Mouse (Mus musculus) embryonic stem cell, embryonic (primary cell): ENCODE data around the gene Cbfa2t3.

Source experiments
- CTCF ChIA-PET, 4 experiments: fragments of 300-600 bp in 2 of 4; fragments of 350-600 bp in 2 of 4; sonication (Branson Sonifier 250); formaldehyde crosslinking; loops; one replicate each; lab custom pipeline; 2022; ENCODE audit warnings: inconsistent platforms in 2 of 4; lab: Charles Lee
- POLR2A ChIA-PET, 4 experiments: fragments of 300-600 bp in 2 of 4; fragments of 350-600 bp in 2 of 4; sonication (Branson Sonifier 250); formaldehyde crosslinking; loops; one replicate each; lab custom pipeline; 2022; ENCODE audit warnings: antibody characterized with exemption in 4 of 4, inconsistent platforms in 1 of 4; lab: Charles Lee

The Cbfa2t3 gene

DNA sequence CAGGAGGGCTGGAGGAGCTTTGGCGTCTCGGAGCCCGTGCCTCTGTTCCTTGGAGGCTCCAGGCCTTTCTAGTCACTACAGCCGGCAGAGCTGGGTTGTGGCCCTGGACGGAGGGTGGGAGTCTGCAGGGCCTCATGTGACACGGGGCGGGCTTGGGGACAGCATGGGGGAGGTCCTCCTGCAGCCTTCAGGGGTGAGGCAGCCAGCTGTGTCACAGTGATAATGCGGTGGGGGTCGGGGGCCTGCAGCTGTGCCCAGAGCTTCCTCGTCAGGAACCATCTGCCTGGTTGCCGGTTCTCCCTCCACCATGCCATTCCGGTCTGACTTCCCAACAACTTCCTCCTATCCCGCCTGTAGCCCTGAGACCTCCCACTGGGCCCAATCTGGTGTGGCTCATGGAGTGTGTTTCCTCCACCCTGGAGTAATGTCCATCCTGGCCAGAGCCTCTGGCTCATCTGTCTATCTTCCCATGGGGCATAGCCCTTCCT is at the start of gene Cbfa2t3:
Gene Cbfa2t3 (minus strand): TSS at position 105 of the 488 bp plus-strand sequence.
- ChIA-PET POLR2A (interaction anchor here in 3 of 4 experiments (0.8 to 1.6 kb wide), 4 partner anchors 19 to 108 kb away, joined by 3 to 8 read pairs (median 4); no protein-coding TSS in a partner anchor), CTCF (interaction anchor here in 3 of 4 experiments (0.5 to 1.3 kb wide), 6 partner anchors 10 to 1336 kb away, joined by 3 to 4 read pairs (median 4); no protein-coding TSS in a partner anchor)

DNA sequence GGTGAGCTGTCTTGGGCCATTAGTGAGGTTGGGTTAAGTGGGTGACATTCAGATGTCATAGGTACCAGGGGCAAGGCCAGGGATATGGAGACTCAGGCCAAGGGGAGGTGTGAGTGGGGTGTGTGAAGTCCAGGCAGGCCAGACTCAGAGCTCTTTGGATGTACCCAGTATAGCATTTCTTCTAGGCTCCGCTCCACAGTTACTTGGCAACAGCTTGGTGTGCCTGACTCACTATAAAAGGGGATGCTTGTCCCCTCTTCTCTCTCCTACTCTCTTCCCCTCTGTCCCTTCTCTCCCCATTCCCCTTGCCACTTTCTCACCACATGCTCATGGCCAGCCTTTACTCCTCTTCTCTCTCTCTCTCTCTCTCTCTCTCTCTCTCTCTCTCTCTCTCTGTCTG is 48.9 kb upstream of the Cbfa2t3 start:
- CTCF ChIA-PET: interaction anchor here in 1 of 4 experiments (0.5 kb wide), 1 partner anchor 592 kb away, joined by 3 read pairs; no protein-coding TSS in a partner anchor
- POLR2A ChIA-PET: interaction anchor here in 1 of 4 experiments (1.3 kb wide), 1 partner anchor 12 kb away, joined by 3 read pairs; no protein-coding TSS in a partner anchor

DNA sequence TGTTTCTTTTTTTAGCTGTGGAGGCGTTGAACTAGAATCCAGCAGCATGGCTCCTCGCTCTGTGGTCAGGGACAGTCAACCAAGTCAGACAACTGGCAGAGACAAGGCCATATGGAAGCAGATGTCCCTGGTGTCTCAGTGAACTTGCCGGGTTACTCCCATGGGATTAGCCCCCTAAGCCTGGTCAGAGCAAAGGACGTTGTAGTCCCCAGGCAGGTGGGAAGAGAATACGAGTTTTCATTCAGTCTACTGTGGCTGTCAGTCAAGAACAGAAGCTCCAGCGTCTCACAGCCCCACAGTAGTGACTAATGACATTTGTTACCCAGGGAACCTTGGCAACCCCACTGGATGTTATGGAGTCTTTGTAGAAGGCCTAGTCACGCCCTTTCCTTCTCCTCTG is 47.5 kb upstream of the Cbfa2t3 start:
- POLR2A ChIA-PET: no interaction called here
- CTCF ChIA-PET: interaction anchor here in 1 of 4 experiments (0.9 kb wide), 1 partner anchor 188 kb away, joined by 4 read pairs; no protein-coding TSS in a partner anchor

- ChIA-PET POLR2A (no interaction called here), CTCF (interaction anchor here in 3 of 4 experiments (0.5 to 0.9 kb wide), 3 partner anchors 89 to 220 kb away, joined by 3 to 6 read pairs (median 4); no protein-coding TSS in a partner anchor)
Observed at GRCm38 (mm10) chr8:122745750-122746275, 46.9 kb upstream of the Cbfa2t3 start.

- CTCF ChIA-PET: interaction anchor here in 3 of 4 experiments (0.5 to 0.9 kb wide), 3 partner anchors 40 to 186 kb away, joined by 3 to 6 read pairs (median 4); no protein-coding TSS in a partner anchor
- POLR2A ChIA-PET: no interaction called here
Observed at GRCm38 (mm10) chr8:122745022-122745749, 46.3 kb upstream of the Cbfa2t3 start.

DNA sequence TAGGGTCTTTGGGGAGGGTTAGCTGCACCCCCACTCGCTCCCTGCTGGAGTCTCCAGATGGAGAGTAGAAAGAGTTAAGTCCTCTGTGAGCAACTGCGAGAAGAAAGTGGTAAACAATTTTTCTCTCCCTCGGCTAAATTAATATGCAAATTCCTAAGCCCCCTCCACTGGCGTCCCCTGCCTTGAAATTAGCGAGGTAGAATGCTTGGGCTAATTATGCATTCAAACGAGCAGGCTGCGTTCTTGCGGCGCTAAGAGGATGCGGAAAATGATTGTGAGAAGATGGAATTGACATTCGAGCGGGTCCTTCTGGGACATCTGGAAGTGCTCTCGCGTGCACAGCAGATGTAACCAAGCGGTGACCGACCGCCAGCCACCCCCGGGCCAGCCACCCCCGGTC is 43.6 kb upstream of the Cbfa2t3 start:
- POLR2A ChIA-PET: no interaction called here
- CTCF ChIA-PET: interaction anchor here in 1 of 4 experiments (0.6 kb wide), 1 partner anchor 1443 kb away, joined by 3 read pairs; no protein-coding TSS in a partner anchor

DNA sequence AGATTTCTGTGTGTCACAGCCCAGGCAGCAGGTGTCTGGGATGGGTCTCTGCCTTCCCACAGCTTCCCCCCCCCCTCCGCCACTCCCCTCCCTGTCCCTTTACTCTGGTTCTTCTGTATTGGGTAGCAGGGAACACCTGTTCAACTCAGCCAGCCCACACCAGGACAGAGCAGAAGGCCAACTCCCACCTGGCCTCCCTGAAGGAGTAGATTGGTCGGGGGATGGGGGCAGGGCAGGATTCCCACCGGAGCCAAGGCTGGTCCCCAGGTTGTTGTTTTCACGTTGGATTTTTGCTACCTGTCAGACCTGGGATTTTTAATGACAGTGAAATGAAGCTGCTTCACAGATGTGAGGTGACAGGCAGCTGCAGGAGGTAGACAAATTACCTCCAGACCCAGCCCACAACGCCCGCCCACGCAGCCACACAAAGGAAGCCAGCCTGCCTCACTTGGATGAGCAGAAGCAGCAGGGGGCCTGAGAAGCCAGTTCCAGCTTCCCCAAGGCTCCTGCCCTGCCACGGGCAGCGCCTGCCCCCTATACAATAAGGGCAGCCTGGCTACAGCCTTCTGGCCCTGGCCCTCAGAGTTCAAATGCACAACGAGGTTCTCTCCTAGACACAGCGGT is 40.3 kb upstream of the Cbfa2t3 start:
- POLR2A ChIA-PET: interaction anchor here in 2 of 4 experiments (0.6 to 1.3 kb wide), 3 partner anchors 10 to 194 kb away, joined by 3 to 4 read pairs (median 3); no protein-coding TSS in a partner anchor
- CTCF ChIA-PET: interaction anchor here in 1 of 4 experiments (0.6 kb wide), 1 partner anchor 42 kb away, joined by 3 read pairs; no protein-coding TSS in a partner anchor

GRCm38 (mm10) chr8:122737886-122738285 is 39.0 kb upstream of the Cbfa2t3 start:
- ChIA-PET POLR2A (interaction anchor here in 1 of 4 experiments (1.6 kb wide), 1 partner anchor 11 kb away, joined by 3 read pairs; no protein-coding TSS in a partner anchor), CTCF (no interaction called here)

- CTCF ChIA-PET: interaction anchor here in 1 of 4 experiments (0.9 kb wide), 1 partner anchor 77 kb away, joined by 3 read pairs; no protein-coding TSS in a partner anchor
- POLR2A ChIA-PET: interaction anchor here in 2 of 4 experiments (1.0 to 1.6 kb wide), 2 partner anchors 12 to 126 kb away, joined by 3 read pairs; partner anchors contain the start of gene Galns (in 1 of the 2)
Observed at GRCm38 (mm10) chr8:122737071-122737470, 38.2 kb upstream of the Cbfa2t3 start.

DNA sequence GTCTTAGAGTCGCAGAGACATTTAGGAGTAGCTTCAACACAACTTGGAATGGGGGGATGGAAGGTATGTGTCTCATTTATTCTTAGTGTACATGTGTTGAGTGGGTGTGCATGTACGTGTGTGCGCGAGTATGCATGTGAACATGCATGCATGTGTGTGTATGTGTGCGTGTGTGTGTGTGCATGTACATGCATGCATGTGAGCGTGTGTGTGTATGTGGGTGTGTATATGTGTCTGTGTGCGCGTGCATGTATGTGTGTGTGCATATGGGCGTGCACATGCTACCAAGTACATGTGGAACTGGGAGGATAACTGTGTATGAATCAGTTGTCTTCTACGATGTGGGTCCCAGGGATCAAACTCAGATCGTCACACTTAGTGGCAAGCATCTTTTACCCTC is 37.7 kb upstream of the Cbfa2t3 start:
- ChIA-PET POLR2A (interaction anchor here in 2 of 4 experiments (1.0 to 1.5 kb wide), 2 partner anchors 11 to 126 kb away, joined by 3 read pairs; partner anchors contain the start of gene Galns (in 1 of the 2)), CTCF (interaction anchor here in 1 of 4 experiments (0.9 kb wide), 1 partner anchor 77 kb away, joined by 3 read pairs; no protein-coding TSS in a partner anchor)

DNA sequence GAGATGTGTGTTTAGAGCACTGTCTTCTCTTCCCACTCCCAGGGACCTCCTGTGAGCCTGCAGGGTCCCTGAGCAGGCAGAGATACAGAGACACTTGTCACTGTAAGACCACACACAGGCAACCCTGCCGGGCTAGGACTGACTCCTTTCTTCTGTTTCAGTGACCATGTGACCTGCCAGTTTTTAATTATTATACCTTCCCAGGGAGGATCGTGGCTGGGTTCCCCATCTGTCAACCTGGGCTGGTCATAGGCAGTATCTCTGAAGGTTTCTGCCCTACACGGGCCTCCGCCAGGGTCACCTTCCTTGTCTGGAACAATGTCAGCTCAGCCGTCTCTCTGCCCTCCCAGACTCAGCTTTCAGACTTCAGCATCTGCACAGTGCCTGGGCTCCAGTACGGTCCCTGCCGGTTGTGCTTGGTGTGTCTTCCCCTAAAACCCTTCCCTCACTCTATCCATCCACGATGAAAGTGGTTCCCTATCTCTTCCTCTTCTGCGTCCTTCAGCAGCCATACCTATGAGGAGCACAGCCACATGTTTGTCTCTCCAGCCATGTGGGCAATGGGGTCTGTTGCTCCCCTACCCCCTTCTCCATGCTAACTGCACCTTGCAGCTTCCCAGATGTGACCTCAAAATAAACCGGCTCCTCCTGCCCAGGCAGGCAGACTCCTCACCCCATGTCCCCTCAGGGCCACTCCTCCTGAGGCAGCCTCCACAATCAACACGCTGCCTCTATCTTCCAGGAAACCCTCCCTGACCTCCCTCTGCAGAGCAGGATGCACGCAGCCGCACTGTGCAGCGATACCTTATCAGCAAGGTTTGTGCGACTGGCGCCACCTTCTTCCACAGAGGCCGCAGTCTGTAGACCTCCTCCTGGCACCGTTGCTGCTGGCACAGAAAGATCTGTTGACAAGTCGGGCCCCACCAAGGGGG is 36.9 kb upstream of the Cbfa2t3 start:
- ChIA-PET POLR2A (interaction anchor here in 1 of 4 experiments (1.5 kb wide), 1 partner anchor 12 kb away, joined by 3 read pairs; no protein-coding TSS in a partner anchor), CTCF (interaction anchor here in 1 of 4 experiments (0.5 kb wide), 1 partner anchor 1344 kb away, joined by 3 read pairs; no protein-coding TSS in a partner anchor)

GRCm38 (mm10) chr8:122735110-122735509 is 36.2 kb upstream of the Cbfa2t3 start:
- CTCF ChIA-PET: interaction anchor here in 1 of 4 experiments (0.5 kb wide), 1 partner anchor 1343 kb away, joined by 3 read pairs; no protein-coding TSS in a partner anchor
- POLR2A ChIA-PET: interaction anchor here in 1 of 4 experiments (1.5 kb wide), 1 partner anchor 13 kb away, joined by 3 read pairs; no protein-coding TSS in a partner anchor

DNA sequence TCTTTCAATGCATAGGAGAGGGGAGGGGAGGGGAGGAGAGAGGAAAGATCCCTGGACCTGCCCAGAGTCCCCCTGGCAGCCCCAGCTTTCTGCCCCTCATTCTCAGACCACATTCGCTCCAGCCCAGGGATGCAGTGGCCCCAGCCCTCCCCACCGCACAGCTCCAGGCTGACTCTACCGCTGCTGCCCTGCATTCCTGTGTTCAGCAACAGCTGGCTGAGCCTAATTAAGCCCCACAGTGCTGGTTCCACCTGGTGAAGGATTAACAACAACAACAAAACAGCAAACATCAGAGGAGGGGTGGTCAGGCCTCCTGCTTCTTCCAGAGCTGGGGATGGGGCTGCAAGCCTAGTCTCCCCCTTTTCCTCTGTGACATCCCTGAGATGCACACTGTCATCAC is 29.7 kb upstream of the Cbfa2t3 start:
- ChIA-PET POLR2A (interaction anchor here in 1 of 4 experiments (0.7 kb wide), 1 partner anchor 159 kb away, joined by 3 read pairs; no protein-coding TSS in a partner anchor), CTCF (interaction anchor here in 1 of 4 experiments (1.1 kb wide), 1 partner anchor 19 kb away, joined by 4 read pairs; no protein-coding TSS in a partner anchor)

DNA sequence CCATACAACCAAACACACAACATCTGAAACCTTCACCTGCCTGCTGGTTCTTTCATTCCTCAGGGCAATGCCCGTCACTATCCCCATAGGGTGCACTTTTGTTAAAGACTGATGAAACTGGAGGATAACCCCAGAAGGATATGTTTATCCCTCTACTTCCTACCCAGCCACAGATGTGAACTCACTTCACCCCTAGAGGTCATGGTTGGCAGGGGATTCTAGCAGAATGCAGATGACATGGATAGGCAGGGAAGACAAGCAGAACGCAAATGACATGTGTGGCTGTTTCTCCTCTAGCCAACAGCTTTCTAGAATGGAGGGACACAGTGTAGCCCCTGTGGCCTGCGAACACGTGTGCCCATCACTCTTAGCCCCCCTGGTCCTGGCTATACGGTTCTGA is 28.5 kb upstream of the Cbfa2t3 start:
- ChIA-PET POLR2A (interaction anchor here in 1 of 4 experiments (0.7 kb wide), 1 partner anchor 976 kb away, joined by 3 read pairs; no protein-coding TSS in a partner anchor), CTCF (no interaction called here)

DNA sequence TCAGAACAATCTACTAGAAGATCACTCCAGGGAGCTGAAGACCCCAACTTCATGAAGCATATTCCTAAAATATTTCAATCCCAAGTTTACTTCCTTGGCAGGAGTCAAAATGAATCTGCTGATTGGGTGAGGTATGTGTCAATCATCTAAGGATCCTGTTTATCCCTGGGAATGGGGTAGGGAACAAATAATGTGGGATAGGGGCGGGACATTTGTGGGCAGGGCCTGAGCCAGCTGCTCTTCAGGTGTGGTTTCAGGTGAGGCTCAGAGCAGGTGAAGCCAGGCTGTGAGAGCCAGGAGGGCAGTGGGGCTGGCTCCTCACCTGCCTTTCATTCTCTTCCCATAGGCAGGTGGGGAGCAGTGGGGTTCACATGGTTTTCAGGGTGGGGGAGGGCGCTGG is 27.9 kb upstream of the Cbfa2t3 start:
- ChIA-PET POLR2A (no interaction called here), CTCF (interaction anchor here in 1 of 4 experiments (1.0 kb wide), 1 partner anchor 9 kb away, joined by 3 read pairs; no protein-coding TSS in a partner anchor)

DNA sequence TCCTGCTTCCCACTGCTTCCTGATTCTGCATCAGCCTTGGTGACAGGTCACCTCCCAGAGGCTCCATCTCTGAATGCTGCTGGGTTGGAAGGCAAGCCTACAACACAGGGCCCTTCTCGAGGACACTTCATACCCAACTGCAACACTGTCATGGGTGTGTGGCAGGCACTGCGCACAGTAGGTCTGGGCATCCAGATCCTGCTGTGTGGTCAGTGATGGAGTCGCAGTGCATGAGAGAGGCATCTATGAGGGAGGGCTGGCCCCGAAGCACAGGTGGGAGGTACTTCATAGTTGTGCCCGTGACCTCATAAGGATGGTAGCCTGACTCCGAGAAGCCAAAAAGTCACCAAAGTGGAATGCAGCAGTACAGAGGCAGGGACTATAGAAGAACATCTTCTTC is 26.3 kb upstream of the Cbfa2t3 start:
- CTCF ChIA-PET: interaction anchor here in 1 of 4 experiments (0.9 kb wide), 1 partner anchor 28 kb away, joined by 3 read pairs; no protein-coding TSS in a partner anchor
- POLR2A ChIA-PET: no interaction called here
